Mouse (Mus musculus): ENCODE results near the gene Zfp64.
"Not testable (repeated sequence)": the region's sequence is repeated elsewhere in the genome, so short reads cannot be mapped to it uniquely, and the experiment has no call there.

The Zfp64 gene

DNA sequence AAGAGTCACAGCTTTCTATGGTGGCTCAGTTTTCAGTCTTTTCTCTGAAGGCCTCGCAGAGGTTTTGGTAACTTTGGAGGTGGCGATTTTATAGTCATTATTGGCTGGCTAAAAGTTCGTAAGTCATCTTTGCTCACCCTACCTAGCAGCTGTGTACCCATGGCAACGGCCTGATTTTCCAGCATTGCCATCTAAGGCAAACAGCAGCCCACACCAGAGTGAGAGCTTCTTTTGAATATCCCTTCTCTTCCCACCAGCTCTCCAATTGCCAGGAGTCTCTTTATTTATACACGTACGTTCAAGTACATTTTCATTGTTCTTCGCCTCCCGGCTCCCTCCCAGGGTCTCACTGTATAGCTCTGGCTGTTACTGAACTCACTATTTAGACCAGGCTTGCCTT lies 59.9 kb downstream of the Zfp64 start:
- no peak for DNase-seq (ENCODE audit: extremely low spot score)

DNA sequence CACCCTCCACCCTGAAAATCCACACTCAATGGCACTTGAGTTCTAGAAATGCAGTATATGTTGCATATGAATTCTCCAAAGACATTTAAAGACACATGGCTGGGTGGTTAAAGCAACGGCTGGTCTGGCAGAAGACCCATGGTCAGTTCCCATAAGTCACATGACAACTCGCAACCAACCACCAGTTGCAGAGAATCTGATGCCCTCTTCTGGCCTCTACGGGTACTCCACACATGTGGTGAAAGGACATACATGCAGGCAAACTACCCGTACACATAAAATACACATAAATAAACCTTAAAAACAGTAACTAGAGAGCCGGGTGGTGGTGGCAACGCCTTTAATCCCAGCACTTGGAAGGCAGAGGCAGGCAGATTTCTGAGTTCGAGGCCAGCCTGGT lies 60.6 kb downstream of the Zfp64 start:
- DNase-seq (ENCODE audit: extremely low spot score): no peak

DNA sequence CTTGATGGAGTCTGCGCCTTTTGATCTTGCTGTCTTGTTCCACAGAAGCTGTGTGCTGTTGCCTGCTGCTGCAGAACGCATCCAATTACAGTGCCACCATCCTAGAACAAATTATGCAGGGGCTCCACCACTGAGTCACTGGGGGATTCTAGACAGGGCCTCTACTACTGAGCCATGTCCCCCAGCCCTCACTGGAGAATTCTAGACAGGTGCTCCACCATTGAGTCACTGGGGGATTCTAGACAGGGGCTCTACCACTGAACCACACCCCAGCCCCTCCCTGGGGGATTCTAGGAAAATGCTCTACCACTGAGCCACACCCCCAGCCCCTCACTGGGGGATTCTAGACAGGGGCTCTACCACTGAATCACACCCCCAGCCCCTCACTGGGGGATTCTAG lies 63.3 kb downstream of the Zfp64 start:
- no peak for DNase-seq (ENCODE audit: extremely low spot score)

DNA sequence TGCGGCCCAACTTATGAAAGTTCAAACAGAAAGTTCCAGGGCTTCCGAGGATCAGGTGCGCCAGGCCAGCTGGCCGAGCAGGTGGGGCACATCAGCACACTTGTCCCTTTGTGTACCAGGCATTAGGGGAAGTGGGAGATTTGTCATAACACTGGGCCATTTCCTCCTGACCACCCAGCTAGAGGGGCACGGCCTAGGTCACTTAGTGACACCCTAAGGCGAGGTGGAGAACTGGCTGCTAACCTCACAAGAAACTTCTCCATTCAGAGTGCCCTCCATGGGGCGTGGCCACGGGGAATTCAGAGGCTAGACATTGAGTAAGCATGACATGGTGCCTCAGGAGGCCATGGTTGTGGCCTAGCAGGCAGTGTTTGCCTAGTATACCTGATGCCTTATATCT lies 70.7 kb downstream of the Zfp64 start:
- DNase-seq (ENCODE audit: extremely low spot score): no peak

- DNase-seq (ENCODE audit: extremely low spot score): no peak
These were observed 72.4 kb downstream of the Zfp64 start for GRCm38 (mm10) chr2:168882997-168883396.

DNA sequence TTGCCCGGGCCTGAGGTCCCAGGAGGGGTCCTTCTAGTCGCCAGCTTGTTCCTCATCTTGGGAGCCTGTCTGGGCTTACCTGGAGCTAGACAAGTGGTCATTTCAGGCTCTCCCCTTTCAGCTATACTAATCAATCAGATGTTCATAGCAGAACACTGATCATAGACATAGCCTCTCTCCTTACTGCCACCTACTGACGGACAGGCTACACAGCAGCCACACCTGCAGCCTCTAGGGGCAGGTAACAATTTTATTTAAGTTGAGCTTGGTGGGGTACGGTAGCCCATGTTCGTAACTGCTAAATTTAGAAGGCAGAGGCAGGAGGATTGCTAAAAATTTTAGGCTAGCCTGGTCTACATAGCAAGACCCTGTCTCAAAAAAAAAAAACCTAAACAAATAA lies 73.5 kb downstream of the Zfp64 start:
- DNase-seq (ENCODE audit: extremely low spot score): peak; percentile 15

DNA sequence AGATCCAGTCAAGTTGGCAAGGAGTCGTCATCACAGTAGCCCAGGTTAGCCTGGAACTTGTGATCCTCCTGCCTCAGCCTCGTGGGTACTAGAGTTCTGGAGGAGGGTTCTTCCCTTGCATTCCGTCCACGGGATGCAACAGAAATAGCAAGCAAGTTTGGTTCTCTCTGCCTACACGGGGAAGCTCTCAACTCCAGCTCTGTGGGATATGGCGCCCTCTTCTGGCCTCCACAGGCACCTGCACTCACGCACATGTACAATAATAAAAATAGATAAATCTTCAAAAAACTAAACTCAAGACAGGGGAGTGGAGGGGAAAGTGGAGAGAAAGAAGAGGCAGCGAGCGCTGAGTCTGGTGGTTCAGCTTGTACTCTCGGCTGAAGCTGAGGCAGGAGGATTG lies 75.8 kb downstream of the Zfp64 start:
- DNase-seq (ENCODE audit: extremely low spot score): no peak

DNA sequence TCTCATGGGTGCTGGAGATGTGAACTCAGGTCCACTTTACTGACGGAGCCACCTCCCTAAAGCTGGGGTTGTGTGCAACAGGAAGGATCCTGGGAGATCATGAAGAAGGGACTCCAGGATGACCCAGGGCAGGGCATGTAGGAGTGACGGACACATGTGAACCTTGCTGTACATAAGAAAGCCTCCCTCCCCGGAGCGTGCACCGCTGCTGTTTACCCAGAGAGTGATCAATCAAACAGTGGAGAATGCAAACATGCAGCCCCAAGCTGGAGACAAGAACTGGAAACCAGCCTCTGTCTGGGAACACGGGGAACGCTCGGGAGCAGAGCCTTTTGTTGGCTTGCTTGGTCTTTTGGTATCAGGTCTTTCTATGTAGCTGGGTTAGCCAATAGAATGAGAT lies 76.7 kb downstream of the Zfp64 start:
- DNase-seq (ENCODE audit: extremely low spot score): no peak

GRCm38 (mm10) chr2:168878158-168878557 lies 77.2 kb downstream of the Zfp64 start:
- peak; percentile 14 for DNase-seq (ENCODE audit: extremely low spot score)

DNA sequence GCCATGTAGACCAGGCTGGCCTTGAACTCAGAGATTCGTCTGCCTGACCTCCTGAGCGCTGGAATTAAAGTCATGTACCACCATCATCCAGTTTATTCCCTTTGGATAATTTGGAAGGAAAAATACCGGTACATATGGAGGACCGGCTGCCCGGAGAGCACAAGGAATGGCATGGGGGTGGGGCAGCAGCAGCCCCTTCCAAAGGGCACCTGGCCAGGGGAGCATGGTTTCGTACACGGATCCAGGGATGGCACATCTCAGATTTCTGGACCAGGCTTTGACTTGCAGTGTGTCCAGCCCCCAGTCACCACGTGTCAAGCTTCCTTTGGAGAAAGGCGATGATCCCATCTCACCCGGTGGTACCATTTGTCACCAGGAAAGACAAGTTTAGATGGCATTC lies 78.8 kb downstream of the Zfp64 start:
- DNase-seq (ENCODE audit: extremely low spot score): no peak

DNA sequence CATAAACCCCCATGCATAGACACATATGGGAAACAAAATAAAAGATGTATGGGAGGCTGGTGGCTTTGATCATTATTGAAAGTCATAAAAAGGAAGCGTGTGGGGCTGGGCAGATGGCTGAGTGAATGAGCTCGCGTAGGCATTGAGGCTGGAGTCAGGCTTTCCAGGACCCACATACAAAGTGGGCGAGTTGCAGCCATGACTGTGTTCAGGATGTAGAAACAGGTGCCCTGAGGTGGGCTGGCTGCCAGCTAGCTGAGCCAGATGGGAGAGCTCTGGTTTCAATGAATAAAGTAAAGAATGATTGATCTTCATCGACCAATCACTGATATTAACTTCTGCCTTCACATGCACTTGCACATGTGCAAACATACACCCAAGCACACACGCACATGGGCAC lies 80.9 kb downstream of the Zfp64 start:
- DNase-seq (ENCODE audit: extremely low spot score): no peak

DNA sequence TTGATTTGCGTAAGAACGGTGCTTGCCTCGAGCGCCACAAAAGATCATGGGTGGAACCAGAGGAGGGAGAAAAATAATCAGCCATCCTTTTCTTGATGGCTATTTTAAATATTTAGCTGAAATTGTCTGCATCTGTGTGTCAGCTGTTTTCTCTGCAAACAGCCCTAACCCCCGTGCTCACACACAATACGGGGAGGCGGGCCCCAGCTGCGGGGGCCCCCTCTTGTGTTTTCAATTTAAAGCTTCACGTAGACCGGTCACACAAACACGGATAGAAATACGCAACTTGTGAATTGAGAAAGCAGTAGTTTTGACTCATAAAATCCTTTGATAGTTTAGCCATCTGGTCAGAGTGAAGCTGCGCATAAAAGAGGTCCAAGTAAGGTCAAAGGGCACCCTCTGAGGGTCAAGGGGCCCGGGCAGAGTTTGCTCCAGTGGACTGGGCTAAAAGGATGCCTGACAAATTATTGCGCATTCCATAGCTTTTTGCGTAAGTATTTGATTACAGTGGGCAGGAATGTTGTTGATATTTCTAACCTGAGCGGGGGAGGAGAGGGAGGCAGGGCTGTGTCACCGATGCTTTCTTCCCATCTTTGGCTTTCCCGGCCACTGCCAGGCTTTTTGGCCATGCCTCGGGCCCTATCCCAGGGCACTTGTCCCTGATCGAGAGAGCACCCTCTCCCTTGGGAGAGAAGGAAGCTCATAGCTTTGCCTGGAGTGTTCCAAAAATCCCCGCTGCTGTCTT lies 83.4 kb downstream of the Zfp64 start:
- peak; percentile 88 for DNase-seq (ENCODE audit: extremely low spot score)

DNA sequence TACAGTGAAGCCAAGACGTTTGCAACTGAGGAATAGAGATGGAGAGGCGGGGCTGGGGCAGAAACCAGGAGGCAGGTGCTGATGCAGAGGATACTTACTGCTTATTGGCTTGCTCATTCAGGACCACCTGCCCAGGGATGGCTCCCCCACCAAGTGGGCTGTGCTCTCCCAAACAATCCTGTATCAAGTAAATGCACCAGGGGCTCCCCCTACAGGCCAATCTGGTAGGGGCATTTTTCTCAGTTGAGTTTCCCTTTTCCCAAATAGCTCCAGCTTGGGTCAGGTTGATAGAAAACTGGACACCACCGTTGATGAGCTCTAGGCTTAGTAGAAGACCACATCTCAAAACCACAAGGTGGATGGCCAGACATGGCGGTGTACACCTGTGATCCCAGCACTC lies 84.9 kb downstream of the Zfp64 start:
- peak; percentile 57 for DNase-seq (ENCODE audit: extremely low spot score)

DNA sequence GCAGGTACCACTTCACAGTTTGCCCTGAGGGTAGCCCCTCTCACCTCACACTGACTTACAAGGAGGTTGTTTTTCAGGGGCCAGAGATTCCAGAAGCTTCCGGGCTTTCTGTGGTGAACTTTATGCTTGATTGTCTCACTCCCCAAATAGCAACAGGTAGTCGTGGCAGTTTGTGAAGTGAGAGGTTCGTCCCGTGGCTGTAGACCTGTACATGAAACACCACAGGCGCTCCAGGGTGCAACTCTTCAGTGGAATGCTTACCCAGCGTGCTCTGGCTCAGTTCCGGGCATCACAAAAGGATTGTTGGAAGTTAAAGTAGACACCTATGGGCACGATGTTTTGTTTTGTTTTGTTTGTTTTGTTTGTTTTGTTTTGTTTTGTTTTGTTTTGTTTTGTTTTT lies 88.4 kb downstream of the Zfp64 start:
- DNase-seq (ENCODE audit: extremely low spot score): no peak

- no peak for DNase-seq (ENCODE audit: extremely low spot score)
These were observed 89.0 kb downstream of the Zfp64 start for GRCm38 (mm10) chr2:168866436-168866835.

GRCm38 (mm10) chr2:168864905-168865304 lies 90.5 kb downstream of the Zfp64 start:
- DNase-seq (ENCODE audit: extremely low spot score): no peak

GRCm38 (mm10) chr2:168862694-168863093 lies 92.7 kb downstream of the Zfp64 start:
- DNase-seq (ENCODE audit: extremely low spot score): no peak

- DNase-seq (ENCODE audit: extremely low spot score): peak; percentile 67
These were observed 94.3 kb downstream of the Zfp64 start for GRCm38 (mm10) chr2:168860922-168861740.

- peak; percentile 50 for DNase-seq (ENCODE audit: extremely low spot score)
These were observed 95.2 kb downstream of the Zfp64 start for GRCm38 (mm10) chr2:168860032-168860691.

- no peak for DNase-seq (ENCODE audit: extremely low spot score)
These were observed 98.7 kb downstream of the Zfp64 start for GRCm38 (mm10) chr2:168856638-168857037.

DNA sequence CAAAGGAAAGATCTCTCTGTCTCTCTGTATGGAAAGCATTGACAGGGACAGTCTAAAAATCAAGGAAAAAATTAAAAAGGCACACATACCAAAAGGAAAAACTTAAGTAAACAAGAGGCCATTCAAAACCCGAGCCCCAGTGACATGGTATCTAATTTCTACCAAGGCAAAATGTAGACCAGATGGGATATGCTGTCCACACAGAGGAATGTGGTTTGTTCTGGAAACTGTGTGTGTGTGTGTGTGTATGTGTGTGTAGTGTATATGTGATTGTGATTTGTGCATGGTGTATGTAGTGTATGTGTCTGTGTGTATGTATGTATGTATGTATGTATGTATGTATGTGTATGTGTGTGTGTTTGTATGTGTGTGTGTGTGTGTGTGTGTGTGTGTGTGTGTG lies 100.6 kb downstream of the Zfp64 start:
- no peak for DNase-seq (ENCODE audit: extremely low spot score)

GRCm38 (mm10) chr2:168853869-168854268 lies 101.5 kb downstream of the Zfp64 start:
- DNase-seq (ENCODE audit: extremely low spot score): not testable (repeated sequence)

DNA sequence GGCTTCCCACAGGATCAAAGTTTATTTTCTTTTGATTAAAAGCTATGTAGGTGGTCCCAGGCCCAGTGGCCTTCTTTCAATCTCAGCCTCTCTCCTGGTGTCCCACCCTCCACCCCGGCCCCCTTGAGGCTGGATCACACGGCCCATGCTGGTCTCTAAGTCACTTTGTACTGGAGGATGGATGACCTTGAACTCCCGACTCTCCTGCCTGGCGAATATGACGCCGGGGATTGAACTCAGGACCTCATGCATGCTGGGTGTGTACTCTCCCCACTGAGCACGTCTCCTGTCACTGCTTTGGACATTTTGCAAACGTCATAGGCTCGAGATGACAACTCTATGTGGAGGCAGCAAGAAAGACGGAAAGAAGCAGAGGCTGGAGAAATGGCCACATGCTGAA lies 103.8 kb downstream of the Zfp64 start:
- no peak for DNase-seq (ENCODE audit: extremely low spot score)
